Mouse (Mus musculus) frontal cortex, postnatal 25 days (tissue): ENCODE results near the gene Kyat3.
"Not testable (repeated sequence)": the region's sequence is repeated elsewhere in the genome, so short reads cannot be mapped to it uniquely, and the experiment has no call there.

ENCODE experiments used
- DNase-seq, 2 experiments: peaks; one replicate each; pipeline ENCODE4 v3.0.0; 2022; ENCODE audit warnings: low spot score in 2 of 2

Kyat3 gene

DNA sequence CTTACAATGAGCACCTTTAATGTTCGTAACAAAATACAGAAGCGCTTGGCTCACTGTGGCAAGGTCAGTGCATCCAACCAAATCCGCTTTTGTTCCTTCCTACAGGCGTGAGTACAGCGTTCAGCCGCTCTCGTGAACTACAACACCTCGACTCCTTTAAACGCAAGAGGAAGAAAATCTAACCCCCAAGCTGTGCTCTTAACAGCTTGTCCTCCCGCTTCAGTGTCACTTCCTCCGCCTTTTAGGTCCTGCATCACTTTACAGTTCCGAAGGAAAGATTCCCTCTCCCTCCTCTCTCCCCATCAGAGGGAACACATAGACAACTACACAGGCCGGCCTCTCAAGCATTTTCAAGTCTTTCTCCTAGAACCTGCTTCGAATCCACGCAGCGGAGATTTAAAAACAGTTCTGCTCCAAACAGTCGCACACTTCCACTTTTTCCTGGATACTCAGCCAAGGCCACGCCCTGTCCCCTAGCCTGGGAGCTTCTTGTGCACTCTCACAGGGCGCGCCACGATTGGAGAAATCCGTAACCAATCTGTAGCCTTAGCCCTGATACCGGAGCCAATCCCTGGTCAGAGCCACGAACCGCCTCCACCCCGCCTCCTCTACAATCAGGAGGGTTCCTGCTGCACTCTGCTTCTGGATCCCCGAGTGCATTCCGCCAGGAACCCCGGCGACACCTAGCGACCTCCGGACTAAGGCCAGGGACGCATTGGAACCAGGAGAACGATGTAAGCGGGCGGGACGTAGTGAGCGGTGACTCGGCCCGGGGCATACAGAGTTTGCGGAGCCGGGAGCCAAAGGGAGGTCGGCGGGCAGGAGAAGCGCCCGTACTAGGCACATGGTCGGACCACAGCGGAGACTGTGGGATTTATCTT is at the start of gene Kyat3:
TSS of gene Kyat3 (plus strand) at position 610 of the 881 bp plus-strand sequence.
- peak; percentile 78 to 85 for DNase-seq

DNA sequence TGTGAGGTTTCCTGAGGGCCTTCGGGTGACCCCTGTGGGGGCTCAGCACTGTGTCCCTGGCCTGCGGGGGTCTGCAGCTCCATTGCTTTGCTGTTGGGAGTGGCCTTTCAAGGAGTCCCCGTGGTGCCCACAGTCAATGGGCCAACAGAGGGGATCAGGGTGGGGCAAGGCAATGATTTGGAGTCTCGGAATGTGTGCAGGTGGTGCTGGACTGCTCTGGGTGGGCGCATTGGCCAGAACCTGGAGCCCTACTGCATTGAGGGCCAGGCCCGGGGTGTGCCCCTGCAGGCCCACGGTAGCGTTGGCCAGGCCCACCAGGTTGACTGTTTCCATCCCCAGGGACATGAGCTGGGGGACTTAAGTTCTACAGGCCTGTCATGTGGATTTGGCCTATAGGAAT is 36.1 kb upstream of the Kyat3 start:
- DNase-seq, result no peak

- no peak for DNase-seq
These were observed 26.2 kb upstream of the Kyat3 start for GRCm38 (mm10) chr3:142674607-142675006.

GRCm38 (mm10) chr3:142687939-142688338 is 12.9 kb upstream of the Kyat3 start:
- DNase-seq, result no peak

DNA sequence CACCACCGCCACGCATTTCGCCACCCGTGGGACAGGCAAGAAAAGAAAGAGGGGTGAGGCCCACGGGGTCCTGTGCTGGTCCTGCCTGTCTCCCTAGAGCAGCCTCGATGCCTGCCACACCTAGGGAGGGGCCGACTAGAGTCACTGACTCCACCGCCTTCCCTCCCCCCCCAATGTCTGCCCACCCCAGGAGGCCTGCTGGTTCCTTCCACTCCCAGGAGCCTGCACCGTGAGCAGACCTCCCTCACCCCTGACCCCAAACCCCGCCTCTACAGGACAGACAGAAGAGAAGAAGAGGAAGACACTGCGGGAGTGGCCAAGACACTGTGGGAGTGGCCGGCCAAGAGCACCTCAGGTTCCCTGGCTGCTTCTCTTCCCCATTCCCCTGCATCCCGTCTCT is 12.5 kb upstream of the Kyat3 start:
- no peak for DNase-seq

- no peak for DNase-seq
These were observed 4.3 kb upstream of the Kyat3 start for GRCm38 (mm10) chr3:142696517-142696916.

DNA sequence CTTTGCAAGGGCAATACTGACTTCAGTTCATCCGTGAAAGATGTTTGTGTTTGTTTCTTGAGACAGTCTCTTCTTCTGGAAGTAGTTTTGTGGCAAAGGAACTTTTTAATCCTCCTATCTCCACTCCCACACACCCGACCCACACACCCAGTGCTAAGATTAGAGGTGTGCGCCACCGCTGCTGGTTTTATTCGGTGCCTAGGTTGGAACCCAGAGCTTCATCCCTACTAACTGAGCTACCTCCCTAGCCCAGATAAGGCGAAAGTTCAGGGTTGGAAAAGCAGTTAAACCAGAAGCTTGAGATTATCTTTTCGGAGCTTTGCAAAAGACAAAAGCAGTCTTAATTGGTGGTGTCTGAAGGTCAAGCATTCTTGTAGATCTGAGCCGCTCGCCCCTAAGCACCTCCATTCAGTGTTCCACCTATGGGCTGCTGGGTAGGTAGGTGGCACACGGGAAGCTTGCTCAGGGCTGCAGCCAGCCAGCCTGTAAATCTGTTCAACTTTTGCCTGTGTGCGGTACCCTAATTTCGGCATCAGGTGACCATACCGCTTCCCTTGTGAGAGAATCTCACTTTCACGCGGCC is 647 bp downstream of the Kyat3 start:
- DNase-seq, result no peak

DNA sequence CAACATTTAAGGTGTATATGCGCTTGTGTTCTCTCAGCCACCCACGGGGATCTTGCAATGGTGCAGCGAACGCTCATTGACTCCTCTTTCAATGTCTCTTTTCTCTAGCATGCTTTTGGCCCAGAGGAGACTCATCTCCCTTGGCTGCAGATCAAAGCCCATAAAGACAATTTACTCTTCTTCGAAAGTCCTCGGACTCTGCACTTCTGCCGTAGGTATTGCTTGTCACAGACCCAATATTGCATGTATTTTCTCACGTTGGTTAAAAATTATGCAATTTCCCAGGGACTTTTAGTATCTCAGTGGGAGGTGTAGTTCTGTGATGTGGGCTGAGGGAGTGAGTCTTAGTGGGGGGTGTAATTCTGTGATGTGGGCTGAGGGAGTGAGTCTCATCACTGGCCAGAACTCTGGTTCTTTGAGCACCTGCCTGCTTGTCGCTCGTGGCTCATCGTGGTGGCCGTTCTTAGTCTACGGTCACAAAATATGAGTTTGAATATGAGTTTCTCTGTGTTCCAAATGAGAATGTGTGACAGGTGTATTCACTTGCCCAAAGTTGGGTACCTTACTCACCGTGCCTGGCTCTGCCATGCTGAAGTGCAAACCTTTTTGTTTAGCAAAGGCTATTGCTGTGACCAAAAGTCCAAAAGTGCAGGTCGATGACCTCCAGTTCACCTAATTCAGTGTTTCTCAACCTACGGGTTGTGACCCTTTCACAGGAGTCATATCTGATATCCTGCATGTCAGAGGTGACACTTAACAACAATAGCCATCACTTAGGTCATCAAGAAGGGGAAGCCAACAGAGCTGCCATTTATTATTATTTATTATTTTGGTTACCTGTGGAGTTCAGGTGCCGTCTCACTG is 6.0 kb downstream of the Kyat3 start:
- DNase-seq, result no peak

GRCm38 (mm10) chr3:142708181-142708848 is 7.5 kb downstream of the Kyat3 start:
- not testable (repeated sequence) for DNase-seq

DNA sequence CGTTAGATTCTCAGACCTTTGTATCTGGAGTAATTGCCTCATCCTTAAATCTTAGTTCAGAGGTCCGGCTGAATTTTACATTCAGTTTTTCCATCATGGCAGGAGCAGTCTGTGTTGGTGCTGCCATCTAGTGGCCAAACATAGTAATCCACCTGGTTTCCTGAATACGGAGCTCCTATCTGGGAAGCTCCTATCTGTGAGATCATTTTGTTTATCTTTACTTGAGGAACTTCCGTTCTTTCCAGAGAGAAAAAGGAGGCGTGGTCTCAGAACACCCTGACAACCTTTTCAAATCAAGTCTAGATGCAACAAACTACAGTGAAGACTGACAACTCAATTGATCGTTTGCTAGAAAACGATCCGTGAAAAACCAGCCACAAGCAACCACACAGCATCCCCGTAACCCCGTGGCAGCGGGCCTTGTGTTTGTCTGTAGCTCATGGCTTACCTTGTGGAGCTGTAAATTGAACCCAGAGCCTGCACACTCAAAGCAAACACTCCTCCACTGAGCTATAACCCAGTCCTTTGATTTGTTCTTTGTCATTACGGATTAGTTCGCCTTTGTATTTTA is 8.1 kb downstream of the Kyat3 start:
- peak; percentile 41 to 60 for DNase-seq

GRCm38 (mm10) chr3:142710360-142711007 is 9.6 kb downstream of the Kyat3 start:
- DNase-seq, result no peak

GRCm38 (mm10) chr3:142711372-142711771 is 10.5 kb downstream of the Kyat3 start:
- no peak for DNase-seq

DNA sequence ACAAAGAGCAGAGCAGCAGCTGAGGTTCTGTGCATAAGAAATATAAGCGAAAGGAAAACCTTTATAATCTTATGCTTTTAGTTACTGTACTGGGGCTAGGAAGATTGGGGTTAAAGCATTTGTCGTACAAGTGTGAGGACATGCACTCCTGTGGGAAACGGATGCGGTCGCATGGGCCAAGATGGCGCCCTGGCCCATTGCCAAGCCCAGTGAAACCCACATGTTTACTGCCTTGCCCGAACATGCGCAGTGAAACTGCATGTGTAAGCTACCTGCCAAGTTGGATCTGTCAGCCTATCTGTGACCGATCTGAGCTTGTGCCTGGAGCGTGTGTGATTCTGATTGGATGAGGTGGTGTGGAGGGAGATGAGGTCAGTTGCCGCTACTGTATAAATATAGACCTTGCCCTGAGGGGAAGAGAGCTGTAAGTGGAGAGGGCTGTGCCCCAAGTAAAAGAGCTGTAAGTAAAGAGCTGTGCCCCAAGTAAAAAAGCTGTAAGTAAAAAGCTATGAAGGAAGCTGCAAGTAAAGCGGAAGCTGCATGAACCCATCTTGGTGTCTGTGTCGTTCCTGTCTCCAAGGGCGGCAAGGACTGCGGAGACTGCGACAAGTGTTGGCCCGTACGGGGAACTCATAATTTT is 11.7 kb downstream of the Kyat3 start:
- DNase-seq, result not testable (repeated sequence)

GRCm38 (mm10) chr3:142725481-142725880 is 24.6 kb downstream of the Kyat3 start:
- no peak for DNase-seq

GRCm38 (mm10) chr3:142725969-142726672 is 25.3 kb downstream of the Kyat3 start:
- DNase-seq, result no peak

- no peak for DNase-seq
These were observed 33.4 kb downstream of the Kyat3 start for GRCm38 (mm10) chr3:142734291-142734690.

- DNase-seq, result peak in 1 of 2 experiments; percentile 16
These were observed 40.0 kb downstream of the Kyat3 start for GRCm38 (mm10) chr3:142740896-142741295.

DNA sequence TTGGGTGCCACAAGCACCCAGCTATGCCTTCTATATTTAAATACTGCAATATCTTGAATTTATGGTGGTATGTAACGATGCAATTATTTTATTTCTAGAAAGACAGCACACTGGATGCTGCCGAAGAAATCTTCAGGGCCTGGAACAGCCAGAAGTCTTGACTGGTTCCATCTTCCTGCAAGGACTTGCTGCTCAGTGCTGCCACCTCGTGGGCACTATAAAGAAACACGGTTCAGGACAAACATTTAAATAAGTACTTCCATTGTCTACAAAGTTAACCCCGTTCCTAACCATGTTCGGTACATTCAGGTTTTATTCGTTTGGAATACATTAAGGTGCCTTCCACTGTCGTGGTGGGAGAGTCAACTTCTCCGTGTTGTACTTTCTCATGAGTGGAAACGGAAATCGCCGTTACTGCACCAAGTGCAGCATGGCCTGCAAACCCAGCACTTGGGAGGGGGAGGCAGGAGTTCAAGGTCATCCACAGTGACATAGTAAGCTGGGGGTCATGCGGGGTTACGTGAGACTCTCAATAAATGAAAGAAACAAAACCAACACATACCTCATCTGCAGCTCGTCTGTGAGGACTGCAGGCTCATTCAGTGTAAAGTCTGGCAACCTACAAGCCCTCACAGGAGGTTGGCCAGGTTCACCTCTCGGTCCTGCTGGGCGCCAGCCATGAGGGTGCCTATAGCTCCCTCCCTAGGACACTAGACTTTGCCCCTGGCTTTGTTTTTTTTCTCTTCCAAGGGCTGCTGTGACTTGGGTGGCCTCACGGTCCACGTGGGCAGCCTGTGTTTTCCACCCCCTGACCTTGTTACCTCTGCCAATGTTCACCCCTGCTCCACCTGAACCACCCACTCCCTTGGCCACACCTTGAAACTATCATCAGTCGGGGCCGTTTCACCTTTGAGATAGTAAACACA is 43.4 kb downstream of the Kyat3 start:
- DNase-seq, result no peak

GRCm38 (mm10) chr3:142745076-142745475 is 44.2 kb downstream of the Kyat3 start:
- no peak for DNase-seq
